Mouse (Mus musculus): ENCODE results near the gene Olfr358.

DNA sequence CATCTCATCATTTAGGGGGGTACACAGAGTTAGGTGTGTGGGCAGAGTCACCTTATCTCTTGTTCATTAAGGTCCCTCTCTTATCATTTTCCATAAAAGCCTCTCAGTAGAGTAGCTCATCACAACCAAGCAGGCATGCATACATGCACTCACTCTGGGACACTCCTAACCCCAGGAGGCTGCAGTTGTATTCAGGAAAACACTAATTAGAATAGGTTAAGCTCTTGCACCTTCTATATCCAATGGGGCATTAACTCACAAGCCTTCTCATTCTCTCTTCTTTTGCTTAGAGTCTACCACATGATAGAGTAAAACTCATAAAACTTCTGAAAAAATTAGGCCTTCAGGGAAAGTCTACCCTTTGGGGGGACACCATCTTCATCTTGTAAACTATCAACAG, at the start of gene Olfr358:
- TF ChIP-seq CTCF (IDR thresholded peaks at IDR 0.05; ENCODE audit: low read depth) (no peak), EP300 (IDR thresholded peaks at IDR 0.05; ENCODE audit: low read depth) (no peak)

All from liver, postnatal 0 days (tissue).